Mouse (Mus musculus) splenic B cell, adult 2 months (primary cell): Measurements from ENCODE around the gene Twsg1.
A peak's percentile ranks its signal among the peaks of the same experiment; 100 is the strongest.

Source experiments
- DNase-seq: peaks from one replicate; pipeline ENCODE4 v3.0.0-alpha.2; 2011; ENCODE audit warnings: low read depth, low spot score
- H3K27me3 ChIP-seq: 2 replicates; pipeline ENCODE4 v1.6.1; 2012; ENCODE audit warnings: mild to moderate bottlenecking, low read length, moderate library complexity, mixed read lengths; ENCODE audit not compliant: control insufficient read depth, poor library complexity, insufficient read depth, severe bottlenecking
- H3K36me3 ChIP-seq: 2 replicates; pipeline ENCODE4 v1.6.1; 2012; ENCODE audit warnings: mild to moderate bottlenecking, low read length, moderate library complexity, mixed read lengths; ENCODE audit not compliant: control insufficient read depth, poor library complexity, insufficient read depth, severe bottlenecking

Gene Twsg1

DNA sequence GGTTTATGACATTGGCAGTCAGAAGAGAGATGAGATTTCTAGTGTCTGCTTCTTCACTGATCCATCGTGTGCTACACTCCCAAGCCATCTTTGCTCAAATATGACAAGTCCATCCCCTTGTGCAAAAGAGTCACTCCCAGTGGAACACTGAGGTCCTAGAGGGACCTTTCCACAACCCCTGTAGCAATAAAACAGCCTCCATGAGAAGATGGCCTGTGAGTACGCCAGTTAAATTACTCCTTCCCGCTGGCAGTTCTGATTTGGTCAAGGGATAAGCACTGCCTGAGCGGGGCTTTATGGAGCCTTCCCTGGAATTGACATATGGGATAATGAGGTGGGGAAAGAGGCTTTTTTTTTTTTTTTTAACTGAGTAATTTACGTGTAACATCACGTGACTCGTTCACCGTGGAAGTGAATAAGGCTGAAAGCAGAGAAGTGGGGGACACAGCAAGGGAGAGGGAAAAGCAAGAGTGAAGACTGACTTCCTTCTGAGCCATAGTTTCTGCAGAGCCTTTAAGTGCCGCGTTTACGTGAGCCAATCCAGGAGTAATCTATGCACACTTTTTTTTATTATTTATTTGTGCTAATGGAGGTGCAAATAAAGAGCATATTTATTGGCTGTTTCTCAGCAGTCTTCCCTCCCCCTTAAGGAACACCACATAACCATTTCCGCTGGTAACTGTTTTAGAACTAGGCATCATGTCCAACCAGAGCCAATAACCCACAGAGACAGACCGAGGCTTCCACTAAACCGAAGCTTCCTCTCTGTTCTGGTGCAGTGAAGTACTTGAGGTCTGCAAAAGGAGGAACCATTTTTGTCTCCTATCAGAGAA lies 65.1 kb downstream of the Twsg1 start, which contains the start of gene Ralbp1:
Gene Ralbp1, minus strand, starts transcription at position 102 of the 833 bp plus-strand sequence.
- no peaks in the 10 kb centered on the region for H3K36me3 ChIP-seq
- peak; percentile 67 for DNase-seq
- no peaks in the 10 kb centered on the region; the same call in 1 of the 2 replicates for H3K27me3 ChIP-seq

DNA sequence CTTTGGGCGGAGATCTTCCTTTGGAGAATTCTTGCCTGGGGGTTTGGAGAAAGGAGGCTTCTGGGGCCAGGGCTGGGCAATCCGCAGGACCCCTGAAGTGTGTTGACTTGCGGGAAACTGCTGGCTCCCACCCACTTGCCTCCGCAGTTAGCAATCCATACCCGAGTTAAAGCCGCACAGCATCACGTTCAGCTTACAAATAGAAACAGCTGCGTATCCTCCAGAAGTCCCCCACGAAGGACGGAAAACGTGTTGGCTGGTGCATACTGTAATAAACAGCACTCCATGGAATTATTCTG lies 65.7 kb downstream of the Twsg1 start:
- no peaks in the 10 kb centered on the region for H3K36me3 ChIP-seq
- no peak for DNase-seq
- H3K27me3 ChIP-seq, result no peaks in the 10 kb centered on the region; the same call in 1 of the 2 replicates

DNA sequence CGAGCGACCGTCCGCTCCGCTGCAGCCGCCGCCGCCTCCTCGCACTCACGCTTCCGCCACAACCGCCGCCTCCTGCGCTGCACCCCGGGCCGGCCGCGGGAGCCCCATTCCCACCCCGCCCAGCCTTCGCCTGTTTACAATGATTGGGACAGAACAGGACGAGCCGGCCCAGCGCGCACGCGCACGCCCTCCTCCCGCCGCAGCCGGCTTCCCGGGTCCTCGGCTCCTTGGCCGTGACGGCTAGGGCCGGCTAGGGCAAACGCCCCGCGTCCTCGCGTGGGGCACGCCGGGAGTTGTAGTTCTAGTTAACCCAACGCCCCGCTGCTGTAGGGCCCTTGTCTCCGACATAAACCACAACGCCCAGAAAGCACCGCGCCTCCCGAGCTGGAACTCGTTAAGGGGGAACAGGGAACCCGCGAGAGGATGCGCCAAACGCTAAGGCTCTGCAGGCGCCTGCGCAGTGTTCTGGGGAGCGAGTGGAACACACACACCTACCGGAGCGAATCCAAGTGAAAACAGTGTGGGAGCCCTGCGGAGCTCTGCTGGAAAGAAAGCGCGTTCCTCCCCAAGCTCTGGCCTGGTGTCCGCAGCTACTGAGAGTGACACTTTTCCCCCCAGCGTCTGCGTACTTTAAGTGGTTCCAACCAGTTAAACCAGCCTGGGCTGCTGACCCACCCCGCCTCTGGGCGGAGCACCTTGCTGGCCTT lies 66.2 kb downstream of the Twsg1 start:
- H3K27me3 ChIP-seq, result no peaks in the 10 kb centered on the region; the same call in 1 of the 2 replicates

DNA sequence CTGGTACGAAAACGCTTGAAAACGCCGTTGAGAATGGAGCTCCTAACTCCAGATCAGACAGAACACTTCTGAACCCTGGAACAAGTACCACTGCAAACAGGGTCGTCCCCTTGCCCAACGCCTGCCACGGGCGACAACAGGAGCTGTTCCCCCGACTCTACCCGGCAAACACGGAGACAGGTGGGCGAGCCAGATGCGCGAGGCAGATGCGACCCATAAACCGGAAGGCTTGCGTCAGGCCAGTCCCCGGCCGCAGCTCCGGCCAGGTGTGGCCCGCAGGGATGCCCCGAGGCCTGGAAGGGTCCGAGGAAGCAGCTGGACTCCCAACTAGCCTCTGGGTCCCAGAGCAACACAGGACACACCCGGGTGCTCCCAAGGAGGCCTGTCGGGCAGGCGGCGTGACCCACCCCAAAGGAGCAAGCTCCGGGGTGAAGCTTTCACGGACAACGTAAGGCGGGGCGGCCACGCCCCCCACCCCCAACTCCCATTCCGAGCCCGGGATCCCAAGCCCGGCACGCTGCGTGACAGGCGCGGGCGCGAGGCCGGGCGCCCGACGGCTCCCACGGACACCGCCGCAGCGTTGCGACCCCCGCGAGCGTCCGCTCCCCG lies 66.9 kb downstream of the Twsg1 start:
- no peaks in the 10 kb centered on the region for H3K27me3 ChIP-seq
- DNase-seq, result peak; percentile 32
- H3K36me3 ChIP-seq, result no peaks in the 10 kb centered on the region

More for the DNA sequence above, 66.2 kb downstream of the Twsg1 start:
- DNase-seq, result peak; percentile 98
- H3K36me3 ChIP-seq, result no peaks in the 10 kb centered on the region

DNA sequence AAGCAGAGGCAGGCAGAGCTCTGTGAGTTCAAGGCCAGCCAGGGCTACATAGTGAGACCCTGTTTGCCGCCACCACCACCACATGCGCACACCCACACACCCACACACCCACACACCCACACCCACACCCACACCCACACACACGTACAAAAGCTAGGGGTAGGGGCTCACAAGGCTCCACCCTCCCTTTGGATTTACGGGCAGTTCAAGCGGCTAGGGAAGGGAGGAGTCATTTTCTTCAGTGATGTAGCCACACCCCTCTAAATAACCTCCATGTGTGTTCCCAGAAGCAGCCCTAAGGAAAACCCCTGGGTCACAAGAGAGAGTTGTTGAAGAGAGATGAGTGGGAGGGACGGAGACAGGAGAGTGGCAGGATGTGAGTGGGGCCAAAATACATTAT lies 74.0 kb downstream of the Twsg1 start:
- DNase-seq, result no peak
- no peaks in the 10 kb centered on the region for H3K36me3 ChIP-seq
- H3K27me3 ChIP-seq, result no peaks in the 10 kb centered on the region

DNA sequence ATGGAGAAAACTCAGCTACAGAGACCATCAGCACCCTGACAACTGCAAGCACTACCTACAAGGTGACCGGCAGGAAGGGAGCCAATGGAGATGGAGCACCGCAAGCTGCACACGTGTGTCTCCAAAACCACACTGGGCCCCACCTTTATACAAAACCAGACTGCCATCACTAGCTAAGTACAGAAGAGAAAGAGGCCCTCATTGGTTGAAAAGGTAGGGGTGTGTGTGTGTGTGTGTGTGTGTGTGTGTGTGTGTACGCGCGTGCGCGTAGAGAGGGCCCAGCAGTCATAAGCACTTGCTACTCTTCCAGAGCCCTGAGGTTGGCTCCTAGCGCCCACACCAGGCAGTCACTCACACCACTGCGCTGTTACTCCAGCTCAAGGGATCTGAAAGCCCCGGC lies 77.2 kb downstream of the Twsg1 start:
- 0 out of 2 replicates have a peak, but pooled peaks cover 2% of the 10 kb centered on the region for H3K27me3 ChIP-seq
- no peaks in the 10 kb centered on the region for H3K36me3 ChIP-seq
- DNase-seq, result no peak

DNA sequence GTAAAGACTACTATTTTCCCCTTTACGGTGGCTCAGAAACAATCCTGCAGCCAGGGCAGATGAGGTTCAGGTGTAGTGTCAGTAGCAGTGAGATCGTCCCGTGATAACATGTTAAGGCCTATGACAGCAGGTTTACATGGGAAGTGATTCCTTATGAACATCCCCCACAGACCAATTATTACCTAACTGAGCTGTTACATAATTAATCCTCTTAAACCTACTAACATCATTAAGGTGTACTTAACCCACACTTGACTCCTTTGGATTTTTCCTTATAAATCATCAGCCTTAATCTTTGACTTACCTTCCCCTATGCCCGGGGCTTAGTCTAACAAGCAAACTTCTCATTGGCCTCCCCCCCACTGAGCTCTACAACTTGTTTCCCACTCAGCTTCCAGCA lies 77.9 kb downstream of the Twsg1 start:
- 0 out of 2 replicates have a peak, but pooled peaks cover 2% of the 10 kb centered on the region for H3K27me3 ChIP-seq
- DNase-seq, result no peak
- H3K36me3 ChIP-seq, result no peaks in the 10 kb centered on the region

DNA sequence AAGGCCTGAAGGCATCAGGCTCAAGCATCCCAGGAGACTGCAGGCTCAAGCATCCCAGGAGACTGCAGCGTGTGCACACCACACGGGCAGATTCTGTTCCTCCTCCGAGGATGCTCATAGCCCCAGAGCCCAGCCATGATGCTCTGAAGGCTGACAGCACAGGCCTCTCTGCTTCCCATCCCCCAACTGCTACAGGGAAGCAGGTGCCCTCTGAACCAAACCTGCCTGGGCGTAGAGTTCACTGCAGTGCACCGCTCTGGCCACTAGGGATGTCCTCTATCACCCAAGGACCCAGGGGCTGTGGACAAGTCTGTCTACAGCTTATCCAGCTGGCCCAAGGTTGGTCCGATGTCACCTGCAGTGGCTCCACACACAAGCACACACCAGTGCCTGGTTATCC lies 78.4 kb downstream of the Twsg1 start:
- no peaks in the 10 kb centered on the region for H3K36me3 ChIP-seq
- 0 out of 2 replicates have a peak, but pooled peaks cover 2% of the 10 kb centered on the region for H3K27me3 ChIP-seq
- DNase-seq, result peak; percentile 85

DNA sequence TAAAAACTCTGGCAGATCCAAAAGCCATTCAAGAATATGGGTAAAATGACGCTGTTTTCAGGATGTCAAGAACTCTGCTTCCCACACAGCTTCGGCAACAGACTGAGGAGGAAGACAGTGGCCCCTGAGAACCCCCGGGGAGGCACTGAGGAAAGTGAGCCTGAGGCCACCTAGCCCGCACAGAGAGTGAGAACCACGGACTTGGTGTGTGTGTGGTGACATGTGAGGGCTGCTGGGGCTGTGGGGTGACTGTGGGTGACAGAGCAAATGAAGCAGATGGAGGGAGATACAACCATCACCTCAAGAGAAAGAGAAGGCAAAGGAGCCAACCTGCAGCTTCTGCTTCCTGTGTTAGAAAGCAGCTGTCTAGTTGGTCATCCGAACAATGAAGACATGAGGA lies 79.0 kb downstream of the Twsg1 start:
- no peaks in the 10 kb centered on the region for H3K36me3 ChIP-seq
- DNase-seq, result peak; percentile 7
- 0 out of 2 replicates have a peak, but pooled peaks cover 2% of the 10 kb centered on the region for H3K27me3 ChIP-seq
